Mouse (Mus musculus): ENCODE results near the gene Chit1. TPM values are rescaled to one million over a fixed set of nuclear protein-coding genes. Genes with fewer than 3 reads are reported as not detected.

Chit1 gene
- polyA plus RNA-seq, 1 experiment: 0.02 TPM

DNA sequence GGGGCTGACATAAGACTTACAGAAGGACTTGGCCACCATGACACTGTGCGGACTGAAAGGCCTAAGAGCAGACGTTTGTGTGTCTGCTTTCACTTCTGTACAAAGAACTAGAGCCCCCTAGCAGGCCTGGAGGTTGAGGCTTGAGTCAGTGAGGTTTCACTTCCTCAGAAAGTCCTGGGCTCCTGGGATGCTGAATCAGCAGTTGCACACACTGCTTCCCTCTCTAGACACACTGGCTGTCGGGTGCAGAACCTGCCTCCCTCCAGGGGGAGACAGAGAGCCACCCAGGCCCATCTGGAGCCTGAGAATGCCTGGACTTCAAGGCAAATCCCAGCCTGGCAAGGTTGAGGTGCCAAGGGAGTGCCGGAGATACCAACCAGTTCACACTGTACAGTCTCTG lies 85.3 kb downstream of the Chit1 start:
- Histone ChIP-seq H3K79me3 (ENCODE audit: low read depth) (no peaks in the 10 kb centered on the region), H3K4me3 (ENCODE audit: insufficient read depth, poor library complexity, severe bottlenecking) (no peak overlapping the region)
- TF ChIP-seq CTCF (IDR thresholded peaks at IDR 0.05; ENCODE audit: control insufficient read depth, insufficient read depth, insufficient read length) (peak; percentile 64), USF1 (IDR thresholded peaks at IDR 0.05; ENCODE audit: low read depth) (no peak), FOSL1 (IDR thresholded peaks at IDR 0.05; ENCODE audit: insufficient read depth, low read length, poor library complexity, severe bottlenecking) (no peak), CEBPB (IDR thresholded peaks at IDR 0.05; ENCODE audit: low read depth) (no peak), MAX (IDR thresholded peaks at IDR 0.05) (no peak), MYOD1 (IDR thresholded peaks at IDR 0.05; ENCODE audit: control insufficient read depth, insufficient read length, low read depth) (no peak), MYOG (IDR thresholded peaks at IDR 0.05; ENCODE audit: control insufficient read depth, extremely low read depth, insufficient read length) (no peak)

DNA sequence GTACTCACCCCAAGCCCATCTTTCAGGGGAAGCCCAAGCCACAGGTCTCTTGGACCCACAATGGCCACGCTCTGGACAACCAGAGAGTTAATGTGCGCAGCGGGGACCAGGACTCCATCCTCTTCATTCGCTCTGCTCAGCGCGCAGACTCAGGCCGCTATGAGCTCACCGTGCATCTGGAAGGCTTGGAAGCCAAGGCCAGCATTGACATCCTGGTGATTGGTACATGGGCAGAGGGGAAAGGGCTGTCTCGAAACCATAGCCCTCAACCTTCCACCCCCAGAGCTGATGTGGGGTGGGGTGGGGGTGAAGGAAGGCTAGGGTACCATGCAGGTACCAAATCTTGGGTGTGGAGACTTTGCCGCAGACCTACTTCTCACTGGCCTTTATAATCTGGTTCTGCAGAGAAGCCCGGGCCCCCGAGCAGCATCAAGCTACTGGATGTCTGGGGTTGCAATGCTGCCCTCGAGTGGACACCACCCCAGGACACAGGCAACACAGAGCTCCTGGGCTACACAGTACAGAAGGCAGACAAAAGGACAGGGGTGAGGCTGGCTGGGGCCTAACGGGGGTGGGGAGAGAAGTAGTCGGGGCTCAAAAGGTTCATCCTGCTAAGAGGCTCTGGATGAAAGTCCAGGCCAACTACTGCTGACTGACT lies 86.4 kb downstream of the Chit1 start:
- Histone ChIP-seq H3K4me3 (ENCODE audit: insufficient read depth, poor library complexity, severe bottlenecking) (no peak overlapping the region), H3K36me3 (ENCODE audit: control insufficient read depth, insufficient read depth) (no peaks in the 10 kb centered on the region), H3K79me3 (ENCODE audit: low read depth) (no peaks in the 10 kb centered on the region), H3K79me2 (ENCODE audit: control insufficient read depth, insufficient read depth) (no peaks in the 10 kb centered on the region), H3K27me3 (ENCODE audit: control insufficient read depth, insufficient read depth, insufficient read length) (peaks cover 7% of the 10 kb centered on the region), H3ac (ENCODE audit: control insufficient read depth, insufficient read length, low read depth) (no peak overlapping the region)
- TF ChIP-seq USF1 (IDR thresholded peaks at IDR 0.05; ENCODE audit: low read depth) (no peak), FOSL1 (IDR thresholded peaks at IDR 0.05; ENCODE audit: insufficient read depth, low read length, poor library complexity, severe bottlenecking) (no peak), MAX (IDR thresholded peaks at IDR 0.05) (no peak), CTCF (IDR thresholded peaks at IDR 0.05; ENCODE audit: control insufficient read depth, insufficient read depth, insufficient read length) (no peak), MYOD1 (IDR thresholded peaks at IDR 0.05; ENCODE audit: control insufficient read depth, insufficient read length, low read depth) (no peak), MYOG (IDR thresholded peaks at IDR 0.05; ENCODE audit: control insufficient read depth, extremely low read depth, insufficient read length) (no peak), CEBPB (IDR thresholded peaks at IDR 0.05; ENCODE audit: low read depth) (no peak)

More for the DNA sequence above, 85.3 kb downstream of the Chit1 start:
- no peaks in the 10 kb centered on the region for H3K36me3 ChIP-seq (ENCODE audit: control insufficient read depth, insufficient read depth)
- H3K27me3 ChIP-seq (ENCODE audit: control insufficient read depth, insufficient read depth, insufficient read length): peaks cover 7% of the 10 kb centered on the region
- H3K79me2 ChIP-seq (ENCODE audit: control insufficient read depth, insufficient read depth): no peaks in the 10 kb centered on the region
- H3ac ChIP-seq (ENCODE audit: control insufficient read depth, insufficient read length, low read depth): no peak overlapping the region

DNA sequence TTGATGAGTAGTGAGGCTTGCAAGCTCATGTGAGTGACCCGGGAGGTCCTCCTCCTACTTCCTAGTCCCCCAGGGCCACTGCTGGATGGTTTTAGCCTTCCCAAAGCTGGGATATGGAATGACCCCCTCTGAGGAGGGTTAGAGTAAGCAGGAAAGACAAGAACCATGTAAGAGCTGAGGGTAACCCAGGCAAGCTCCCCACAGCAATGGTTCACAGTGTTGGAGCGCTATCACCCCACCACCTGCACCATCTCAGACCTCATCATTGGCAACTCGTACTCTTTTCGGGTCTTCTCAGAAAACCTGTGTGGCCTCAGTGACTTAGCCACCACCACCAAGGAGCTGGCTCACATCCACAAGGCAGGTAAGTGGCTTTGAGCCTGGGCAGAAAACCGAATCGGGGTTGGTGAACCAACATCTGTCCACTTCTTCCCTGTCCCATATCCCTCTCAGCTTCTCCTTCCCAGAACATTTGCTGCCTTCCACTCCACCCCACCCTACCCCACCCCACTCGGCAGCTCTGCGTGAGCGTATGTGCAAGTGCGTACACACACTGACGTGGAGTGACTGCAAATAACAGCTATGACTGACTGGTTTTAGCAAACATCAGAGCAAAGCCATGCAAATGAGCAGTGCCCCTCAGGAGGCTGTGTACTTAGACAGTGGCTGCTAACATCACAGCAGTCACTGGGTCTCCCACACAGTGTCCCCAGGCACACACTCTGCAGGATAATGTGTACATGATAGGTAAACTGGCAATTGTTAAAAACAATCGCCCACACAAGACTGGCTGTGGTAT lies 87.4 kb downstream of the Chit1 start:
- no peak overlapping the region for H3K4me3 ChIP-seq (ENCODE audit: insufficient read depth, poor library complexity, severe bottlenecking)
- H3K79me2 ChIP-seq (ENCODE audit: control insufficient read depth, insufficient read depth): no peaks in the 10 kb centered on the region
- no peaks in the 10 kb centered on the region for H3K36me3 ChIP-seq (ENCODE audit: control insufficient read depth, insufficient read depth)
- no peaks in the 10 kb centered on the region for H3K79me3 ChIP-seq (ENCODE audit: low read depth)
- no peak overlapping the region for H3ac ChIP-seq (ENCODE audit: control insufficient read depth, insufficient read length, low read depth)
- no peak for TF ChIP-seq FOSL1 (IDR thresholded peaks at IDR 0.05; ENCODE audit: insufficient read depth, low read length, poor library complexity, severe bottlenecking)
- no peak for TF ChIP-seq USF1 (IDR thresholded peaks at IDR 0.05; ENCODE audit: low read depth)
- no peak for TF ChIP-seq MYOG (IDR thresholded peaks at IDR 0.05; ENCODE audit: control insufficient read depth, extremely low read depth, insufficient read length)
- no peak for TF ChIP-seq CEBPB (IDR thresholded peaks at IDR 0.05; ENCODE audit: low read depth)
- no peak for TF ChIP-seq MAX (IDR thresholded peaks at IDR 0.05)
- no peak for TF ChIP-seq MYOD1 (IDR thresholded peaks at IDR 0.05; ENCODE audit: control insufficient read depth, insufficient read length, low read depth)
- no peak for TF ChIP-seq CTCF (IDR thresholded peaks at IDR 0.05; ENCODE audit: control insufficient read depth, insufficient read depth, insufficient read length)
- peaks cover 7% of the 10 kb centered on the region for H3K27me3 ChIP-seq (ENCODE audit: control insufficient read depth, insufficient read depth, insufficient read length)

DNA sequence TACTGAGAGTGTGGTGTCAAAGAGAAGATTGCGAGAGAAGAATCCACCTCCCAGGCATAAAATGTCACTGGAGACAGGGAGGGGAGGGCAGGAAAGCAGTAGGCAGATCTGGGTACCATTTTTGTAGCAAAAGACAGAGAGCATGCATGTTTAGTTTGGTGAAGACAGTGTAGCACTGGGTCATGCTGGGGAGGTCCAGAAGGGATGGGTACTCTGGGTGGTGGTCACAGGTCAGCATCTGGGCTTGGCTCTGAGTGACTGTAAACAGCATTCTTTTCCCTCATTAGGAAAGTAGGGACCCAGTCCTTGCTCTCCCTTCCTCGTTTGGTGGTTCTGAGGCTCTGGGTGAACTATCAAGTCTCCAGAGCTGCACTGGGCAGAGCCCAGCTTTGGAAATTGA lies 89.4 kb downstream of the Chit1 start:
- Histone ChIP-seq H3ac (ENCODE audit: control insufficient read depth, insufficient read length, low read depth) (no peak overlapping the region), H3K27me3 (ENCODE audit: control insufficient read depth, insufficient read depth, insufficient read length) (peaks cover 7% of the 10 kb centered on the region), H3K79me3 (ENCODE audit: low read depth) (no peaks in the 10 kb centered on the region), H3K36me3 (ENCODE audit: control insufficient read depth, insufficient read depth) (no peaks in the 10 kb centered on the region), H3K4me3 (ENCODE audit: insufficient read depth, poor library complexity, severe bottlenecking) (no peak overlapping the region), H3K79me2 (ENCODE audit: control insufficient read depth, insufficient read depth) (no peaks in the 10 kb centered on the region)
- TF ChIP-seq CEBPB (IDR thresholded peaks at IDR 0.05; ENCODE audit: low read depth) (no peak), MYOD1 (IDR thresholded peaks at IDR 0.05; ENCODE audit: control insufficient read depth, insufficient read length, low read depth) (no peak), MAX (IDR thresholded peaks at IDR 0.05) (no peak), CTCF (IDR thresholded peaks at IDR 0.05; ENCODE audit: control insufficient read depth, insufficient read depth, insufficient read length) (no peak), USF1 (IDR thresholded peaks at IDR 0.05; ENCODE audit: low read depth) (no peak), FOSL1 (IDR thresholded peaks at IDR 0.05; ENCODE audit: insufficient read depth, low read length, poor library complexity, severe bottlenecking) (no peak), MYOG (IDR thresholded peaks at IDR 0.05; ENCODE audit: control insufficient read depth, extremely low read depth, insufficient read length) (no peak)

Other genes with a start within 250 kb of the Chit1 start
- 0.27 TPM for gene Optc, start 203.2 kb upstream of the Chit1 start, polyA plus RNA-seq (2012; fragmentation: generic; extraction: Trizol)
- 0.07 TPM for gene Prelp, start 189.8 kb upstream of the Chit1 start, polyA plus RNA-seq (2012; fragmentation: generic; extraction: Trizol)
- gene Fmod, start 74.0 kb upstream of the Chit1 start, polyA plus RNA-seq (2012; fragmentation: generic; extraction: Trizol): 0.53 TPM
- gene Btg2, start 32.1 kb upstream of the Chit1 start, polyA plus RNA-seq (2012; fragmentation: generic; extraction: Trizol): 10.2 TPM
- 0.08 TPM for gene Chil1, start 70.9 kb downstream of the Chit1 start, polyA plus RNA-seq (2012; fragmentation: generic; extraction: Trizol)
- 1.4 TPM for gene Mybph, start 82.2 kb downstream of the Chit1 start, polyA plus RNA-seq (2012; fragmentation: generic; extraction: Trizol)
- gene Adora1, start 124.2 kb downstream of the Chit1 start, polyA plus RNA-seq (2012; fragmentation: generic; extraction: Trizol): 0.05 TPM
- gene Myog, start 178.7 kb downstream of the Chit1 start, polyA plus RNA-seq (2012; fragmentation: generic; extraction: Trizol): 22.0 TPM
- gene Ppfia4, start 221.7 kb downstream of the Chit1 start, polyA plus RNA-seq (2012; fragmentation: generic; extraction: Trizol): 0.35 TPM